Mouse (Mus musculus): ENCODE measurements around the gene Psap.
A peak's percentile ranks its signal among the peaks of the same experiment; 100 is the strongest.

The Psap gene

DNA sequence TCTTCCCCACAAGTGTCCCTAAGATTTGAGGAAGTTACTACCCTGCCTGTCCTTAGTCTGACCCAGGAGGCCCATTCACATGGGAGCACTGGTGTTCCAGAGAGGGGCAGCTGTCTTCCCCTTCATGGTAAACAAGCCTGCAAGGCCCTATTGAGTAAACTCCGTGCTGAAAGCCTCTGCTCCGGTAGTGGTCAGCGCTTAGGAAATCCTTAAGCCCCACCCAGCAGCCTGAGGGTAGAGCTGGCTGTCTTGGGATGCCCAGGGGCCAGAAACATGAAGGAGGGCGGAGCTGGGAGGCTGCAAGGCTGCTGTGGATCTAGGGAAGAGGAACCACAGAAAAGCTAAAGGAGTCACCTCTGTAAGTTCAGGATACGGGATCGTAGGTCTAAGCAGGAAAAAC is 71.6 kb downstream of the Psap start:
- DNase-seq (ENCODE audit: low spot score) = peak; percentile 26

GRCm38 (mm10) chr10:60349644-60350043 is 72.2 kb downstream of the Psap start:
- DNase-seq (ENCODE audit: low spot score) = no peak

- DNase-seq (ENCODE audit: low spot score) = no peak
These were observed 72.8 kb downstream of the Psap start for GRCm38 (mm10) chr10:60350077-60350804.

DNA sequence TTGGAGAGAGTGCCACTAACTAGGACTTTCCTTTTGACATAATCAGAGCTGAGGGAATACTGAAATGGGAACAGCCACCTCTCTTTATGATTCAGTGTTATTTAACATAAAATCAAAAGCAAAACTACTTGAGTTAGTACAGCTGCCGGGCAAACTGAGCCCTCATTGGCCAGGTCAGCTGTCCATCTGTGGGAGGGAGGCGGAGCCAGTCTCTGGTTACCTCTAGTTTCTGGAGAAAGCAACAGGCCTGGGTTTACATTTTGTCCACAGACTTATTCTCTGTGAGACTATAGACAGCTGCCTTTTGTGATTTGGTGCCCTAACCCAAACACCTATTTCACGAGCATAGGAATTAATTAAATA is 73.4 kb downstream of the Psap start:
- peak; percentile 86 for DNase-seq (ENCODE audit: low spot score)

DNA sequence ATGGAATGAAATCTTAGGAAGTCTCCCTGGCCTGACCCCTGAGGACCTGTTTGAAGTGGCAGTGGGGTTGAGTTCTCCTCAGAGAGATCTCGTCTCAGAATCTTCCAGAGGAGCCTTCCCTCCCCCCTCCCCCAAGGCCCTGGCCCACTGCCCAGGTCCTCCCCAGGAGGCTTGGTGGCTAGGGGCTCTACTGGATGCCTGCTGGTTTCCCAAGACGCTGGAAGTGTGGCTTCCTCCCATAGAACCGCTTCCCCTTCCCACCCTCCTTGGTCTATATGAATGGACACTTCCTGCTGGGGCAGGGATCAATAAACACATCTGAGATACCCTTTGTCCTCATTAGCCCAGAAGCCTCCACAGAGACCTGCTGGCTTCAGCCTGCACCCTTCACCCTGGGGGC is 73.8 kb downstream of the Psap start:
- no peak for DNase-seq (ENCODE audit: low spot score)

- peak; percentile 79 for DNase-seq (ENCODE audit: low spot score)
These were observed 74.5 kb downstream of the Psap start for GRCm38 (mm10) chr10:60351761-60352455.

Data from embryo, embryonic 10.5 days (tissue).